Mouse (Mus musculus) brain, embryonic 14.5 days (tissue): ENCODE results near the gene Ddx3y.

Experiments used
- CTCF ChIP-seq: fragments of 200-500 bp; IDR thresholded peaks from 2 replicates; pipeline ENCODE4 v1.5.1; 2012; ENCODE audit warnings: inconsistent platforms, mild to moderate bottlenecking, moderate library complexity, borderline replicate concordance; ENCODE audit not compliant: insufficient read depth, insufficient read length; ENCODE audit errors: extremely low read depth
- POLR2A ChIP-seq: fragments of 200-500 bp; IDR thresholded peaks from 2 replicates; pipeline ENCODE4 v1.6.1; 2012; ENCODE audit warnings: mild to moderate bottlenecking, inconsistent platforms, borderline replicate concordance; ENCODE audit not compliant: poor library complexity, insufficient read depth, insufficient read length, severe bottlenecking; ENCODE audit errors: extremely low read depth

- TF ChIP-seq POLR2A: no peak
- no peak for TF ChIP-seq CTCF
Measured at GRCm38 (mm10) chrY:1244940-1245339, 41.5 kb downstream of the Ddx3y start.
